Mouse (Mus musculus) embryonic facial prominence, embryonic 15.5 days (tissue): ENCODE measurements around the gene Il4i1. TPM values are rescaled to one million over a fixed set of nuclear protein-coding genes. Genes with fewer than 3 reads are reported as not detected.

Source experiments
- ATAC-seq: fragments of 200-750 bp; cut with Nextera tagmentation; 2 replicates; pipeline ENCODE4 v1.8.0; 2017; ENCODE audit warnings: low read depth, moderate TSS enrichment; ENCODE audit not compliant: insufficient number of reproducible peaks, low FRiP score, low TSS enrichment
- H3K27ac ChIP-seq: fragments of 300-500 bp; sonication (generic); replicated peaks from 2 replicates; pipeline ENCODE4 v1.5.1; 2015; ENCODE audit warnings: mild to moderate bottlenecking, inconsistent platforms
- H3K27me3 ChIP-seq: fragments of 300-500 bp; sonication (generic); 2 replicates; pipeline ENCODE4 v1.6.1; 2015; ENCODE audit warnings: inconsistent platforms
- H3K36me3 ChIP-seq: fragments of 300-500 bp; sonication (generic); 2 replicates; pipeline ENCODE4 v1.6.1; 2015; ENCODE audit warnings: mild to moderate bottlenecking, inconsistent platforms
- H3K4me1 ChIP-seq: fragments of 300-500 bp; sonication (generic); 2 replicates; pipeline ENCODE4 v1.6.1; 2015; ENCODE audit warnings: inconsistent platforms
- H3K4me2 ChIP-seq: fragments of 300-500 bp; sonication (generic); replicated peaks from 2 replicates; pipeline ENCODE4 v1.6.1; 2015; ENCODE audit warnings: mild to moderate bottlenecking, inconsistent platforms
- H3K4me3 ChIP-seq: fragments of 300-500 bp; sonication (generic); replicated peaks from 2 replicates; pipeline ENCODE4 v1.5.1; 2015; ENCODE audit warnings: mild to moderate bottlenecking, inconsistent platforms
- H3K9ac ChIP-seq: fragments of 300-500 bp; sonication (generic); 2 replicates; pipeline ENCODE4 v1.6.1; 2015; ENCODE audit warnings: inconsistent platforms
- H3K9me3 ChIP-seq: fragments of 300-500 bp; sonication (generic); replicated peaks from 2 replicates; pipeline ENCODE4 v1.6.1; 2016; ENCODE audit warnings: inconsistent platforms
- WGBS: fragments of 180-500 bp; shearing (Covaris S2); methylation state at CpG from one replicate; pipeline ENCODE4 v1.1.7; 2015; 5-methylcytosine and 5-hydroxymethylcytosine counted together
- polyA plus RNA-seq: library from polyadenylated mRNA; unstranded; fragments of >200 nt; fragmentation: Nextera tagmentation; extraction: Ambion mirVana; gene quantifications from 2 replicates; pipeline ENCODE4 v1.2.1, GENCODE M21; 2015

The Il4i1 gene
- polyA plus RNA-seq, 1 experiment from 2014 or later = 1.6 TPM

DNA sequence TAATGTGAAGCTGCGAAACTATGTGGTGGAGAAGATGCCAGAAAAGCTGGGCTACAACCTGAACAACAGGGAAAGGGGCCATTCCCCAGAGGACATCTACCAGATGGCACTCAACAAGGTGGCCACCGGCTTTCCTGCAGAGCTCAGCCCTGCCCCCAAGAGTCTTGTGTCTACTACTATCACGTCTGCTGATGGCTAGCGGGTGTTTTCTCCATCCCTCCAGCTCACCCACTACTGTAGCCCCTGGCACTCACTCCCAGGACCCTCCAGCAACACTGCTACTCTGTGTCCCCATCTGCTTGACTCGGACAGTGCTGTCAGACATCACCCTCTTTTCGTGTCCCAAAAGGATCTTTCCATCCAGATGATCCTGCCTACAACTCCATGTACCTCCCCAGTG, 21.9 kb downstream of the Il4i1 start:
- H3K27ac ChIP-seq = no peak overlapping the region
- no peak overlapping the region for H3K4me3 ChIP-seq
- H3K4me1 ChIP-seq = peaks cover 20% of the 10 kb centered on the region
- peaks cover 29% of the 10 kb centered on the region for H3K36me3 ChIP-seq
- ATAC-seq = no peak
- peaks cover 37% of the 10 kb centered on the region for H3K27me3 ChIP-seq
- H3K9ac ChIP-seq = no peak overlapping the region
- no peaks in the 10 kb centered on the region for H3K9me3 ChIP-seq
- no peak overlapping the region for H3K4me2 ChIP-seq
- WGBS = 90% methylated on average over 6 of the region's 6 CpGs

- H3K27me3 ChIP-seq = peaks cover 37% of the 10 kb centered on the region
- peaks cover 15% of the 10 kb centered on the region for H3K4me1 ChIP-seq
- H3K9ac ChIP-seq = 0 out of 2 replicates have a peak overlapping the region, but pooled peaks have one; percentile 4
- H3K4me2 ChIP-seq = peak overlapping the region; percentile 58
- ATAC-seq = no peak
- 25% methylated on average over 11 of the region's 11 CpGs for WGBS
- H3K27ac ChIP-seq = no peak overlapping the region
- H3K4me3 ChIP-seq = peak overlapping the region; percentile 34
- H3K36me3 ChIP-seq = peaks cover 39% of the 10 kb centered on the region
- no peaks in the 10 kb centered on the region for H3K9me3 ChIP-seq
Observed at GRCm38 (mm10) chr7:44839171-44839490, 22.9 kb downstream of the Il4i1 start.

GRCm38 (mm10) chr7:44839491-44840191, 23.5 kb downstream of the Il4i1 start:
- Histone ChIP-seq H3K36me3 (peaks cover 44% of the 10 kb centered on the region), H3K9ac (0 out of 2 replicates have a peak overlapping the region, but pooled peaks have one; percentile 6), H3K27ac (no peak overlapping the region), H3K4me1 (peaks cover 14% of the 10 kb centered on the region), H3K4me2 (peak overlapping the region; percentile 58), H3K4me3 (peak overlapping the region; percentile 34), H3K9me3 (no peaks in the 10 kb centered on the region), H3K27me3 (peaks cover 37% of the 10 kb centered on the region)
- ATAC-seq = peak; percentile 48
- WGBS = 2% methylated on average over 58 of the region's 58 CpGs

DNA sequence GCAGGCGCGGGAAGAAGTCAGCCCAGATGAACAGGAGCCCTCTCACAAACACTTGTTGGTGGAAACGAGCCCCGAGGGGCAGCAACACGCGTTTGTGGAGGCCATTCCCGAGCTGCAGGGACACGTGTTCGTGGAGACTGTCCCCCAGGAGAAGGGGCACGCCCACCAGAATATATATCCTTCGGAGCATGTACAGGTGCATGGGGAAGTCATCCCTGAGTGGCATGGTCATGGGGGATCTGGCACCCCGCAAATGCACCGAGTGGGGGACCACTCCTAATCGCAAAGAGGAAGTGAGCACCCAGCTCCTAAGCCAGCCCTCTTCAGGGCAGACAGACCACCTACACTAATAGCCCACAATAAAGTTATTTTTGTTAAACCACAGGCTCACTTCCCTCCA, 24.2 kb downstream of the Il4i1 start:
- no peak overlapping the region for H3K27ac ChIP-seq
- peaks cover 52% of the 10 kb centered on the region for H3K36me3 ChIP-seq
- no peaks in the 10 kb centered on the region for H3K9me3 ChIP-seq
- H3K4me1 ChIP-seq = peaks cover 14% of the 10 kb centered on the region
- 52% methylated on average over 14 of the region's 14 CpGs for WGBS
- peaks cover 37% of the 10 kb centered on the region for H3K27me3 ChIP-seq
- H3K4me2 ChIP-seq = peak overlapping the region; percentile 58; the same call in 1 of the 2 replicates
- H3K4me3 ChIP-seq = peak overlapping the region; percentile 34; the same call in 1 of the 2 replicates
- no peak for ATAC-seq
- no peak overlapping the region for H3K9ac ChIP-seq

DNA sequence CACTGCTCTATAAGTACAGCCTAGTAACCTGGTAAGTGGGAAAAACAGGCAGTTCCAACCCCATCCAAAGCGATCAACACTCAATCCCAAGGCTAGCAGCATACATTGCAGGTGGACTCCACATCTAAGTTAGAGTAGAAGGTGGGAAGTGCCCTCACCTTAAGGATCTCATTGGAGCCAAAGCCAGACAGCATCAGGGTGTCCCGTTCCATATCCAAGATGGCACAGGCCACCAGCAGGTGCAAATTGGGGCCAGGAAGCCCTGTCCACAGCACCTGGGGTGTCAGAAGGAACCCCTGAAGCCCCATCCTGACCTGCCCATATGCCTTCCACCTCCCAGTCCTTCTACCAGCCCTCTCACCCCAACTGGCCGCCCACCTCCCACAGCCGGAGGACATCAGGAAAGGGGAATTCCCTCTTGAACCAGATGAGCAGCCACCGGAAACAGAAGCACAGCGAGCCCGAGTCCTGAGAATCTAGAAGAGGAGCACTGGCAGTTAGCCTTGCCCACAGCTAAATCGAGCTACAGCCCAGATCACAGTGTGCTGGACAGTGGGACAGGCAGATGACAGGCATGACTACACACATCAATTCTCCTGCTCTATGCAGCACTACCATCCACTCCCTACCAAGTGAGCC, 25.8 kb downstream of the Il4i1 start:
- ATAC-seq = no peak
- peaks cover 37% of the 10 kb centered on the region for H3K27me3 ChIP-seq
- 87% methylated on average over 8 of the region's 8 CpGs for WGBS
- no peaks in the 10 kb centered on the region for H3K9me3 ChIP-seq
- peaks cover 68% of the 10 kb centered on the region for H3K36me3 ChIP-seq
- no peak overlapping the region for H3K4me2 ChIP-seq
- no peak overlapping the region for H3K27ac ChIP-seq
- H3K4me1 ChIP-seq = peaks cover 14% of the 10 kb centered on the region
- H3K4me3 ChIP-seq = no peak overlapping the region
- no peak overlapping the region for H3K9ac ChIP-seq

DNA sequence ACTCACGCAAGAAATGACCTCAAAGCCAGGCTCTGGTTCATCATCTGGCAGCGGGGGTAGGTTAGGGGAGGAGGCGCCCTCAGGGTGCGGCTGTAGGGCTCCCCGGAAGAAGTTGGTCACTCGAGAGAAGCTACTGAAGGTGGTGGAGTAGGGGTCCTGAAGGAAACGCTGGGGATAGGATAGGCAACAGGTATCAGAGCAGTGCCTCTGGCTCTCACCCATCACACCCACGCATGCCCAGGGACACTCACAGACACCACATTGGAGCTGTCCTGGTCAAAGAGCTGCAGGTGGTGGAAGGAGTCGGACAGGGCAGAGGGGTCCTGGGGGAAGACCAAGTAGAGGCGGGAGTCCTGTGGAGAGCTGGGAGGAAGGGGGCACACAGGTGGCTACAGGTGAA, 28.8 kb downstream of the Il4i1 start:
- no peak for ATAC-seq
- Histone ChIP-seq H3K9ac (no peak overlapping the region), H3K27me3 (peaks cover 18% of the 10 kb centered on the region), H3K36me3 (peaks cover 68% of the 10 kb centered on the region), H3K4me1 (peaks cover 14% of the 10 kb centered on the region), H3K4me2 (no peak overlapping the region), H3K27ac (no peak overlapping the region), H3K9me3 (no peaks in the 10 kb centered on the region), H3K4me3 (no peak overlapping the region)
- WGBS = 89% methylated on average over 10 of the region's 10 CpGs

DNA sequence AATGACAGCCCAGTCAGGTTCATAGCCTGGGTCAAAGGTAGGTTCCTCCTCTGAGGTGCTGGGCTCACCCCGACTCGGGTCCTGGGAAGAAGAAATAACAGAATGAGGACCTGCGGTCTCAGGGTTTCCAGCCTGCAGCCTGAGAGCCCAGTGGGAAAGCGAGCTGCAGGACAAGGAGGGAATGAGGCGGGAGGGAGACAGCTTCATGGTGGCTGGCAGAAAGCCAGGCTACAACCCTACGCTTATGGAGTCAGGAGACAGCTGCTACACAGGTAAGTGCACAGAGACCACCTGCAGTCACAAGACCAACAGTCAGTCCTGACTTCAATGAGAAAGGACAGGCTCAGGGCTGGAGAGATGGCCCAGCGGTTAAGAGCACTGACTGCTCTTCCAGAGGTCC, 30.6 kb downstream of the Il4i1 start:
- no peak overlapping the region for H3K27ac ChIP-seq
- H3K4me1 ChIP-seq = peaks cover 22% of the 10 kb centered on the region
- H3K4me3 ChIP-seq = no peak overlapping the region
- peaks cover 5% of the 10 kb centered on the region; the same call in 1 of the 2 replicates for H3K27me3 ChIP-seq
- 91% methylated on average over 7 of the region's 7 CpGs for WGBS
- H3K9ac ChIP-seq = no peak overlapping the region
- H3K36me3 ChIP-seq = peaks cover 52% of the 10 kb centered on the region
- no peak overlapping the region for H3K4me2 ChIP-seq
- no peaks in the 10 kb centered on the region for H3K9me3 ChIP-seq
- no peak for ATAC-seq

DNA sequence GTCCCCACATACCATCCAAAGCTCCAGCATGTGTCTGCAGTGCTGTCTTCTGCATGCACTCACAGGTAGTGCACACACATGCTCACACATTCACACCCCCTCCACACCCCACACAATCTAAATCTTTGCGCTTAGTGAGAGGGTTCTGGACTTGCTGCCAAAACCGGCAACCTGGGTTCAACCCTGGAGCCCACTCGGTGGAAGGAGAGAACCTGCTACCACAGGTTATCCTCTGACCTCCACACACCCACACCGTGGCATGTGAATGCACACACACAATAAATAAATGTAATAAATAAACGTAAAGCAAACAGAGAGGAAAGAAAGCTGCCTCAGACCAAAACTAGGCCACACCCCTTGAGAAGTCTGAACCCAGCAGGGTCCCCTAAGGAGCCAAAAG, 31.6 kb downstream of the Il4i1 start:
- WGBS = 72% methylated on average over 5 of the region's 5 CpGs
- Histone ChIP-seq H3K27me3 (no peaks in the 10 kb centered on the region), H3K4me1 (peaks cover 28% of the 10 kb centered on the region), H3K36me3 (peaks cover 45% of the 10 kb centered on the region), H3K9ac (0 out of 2 replicates have a peak overlapping the region, but pooled peaks have one; percentile 28), H3K27ac (peak overlapping the region; percentile 100; the same call in 1 of the 2 replicates), H3K9me3 (no peaks in the 10 kb centered on the region), H3K4me2 (peak overlapping the region; percentile 85), H3K4me3 (peak overlapping the region; percentile 81)
- ATAC-seq = no peak

DNA sequence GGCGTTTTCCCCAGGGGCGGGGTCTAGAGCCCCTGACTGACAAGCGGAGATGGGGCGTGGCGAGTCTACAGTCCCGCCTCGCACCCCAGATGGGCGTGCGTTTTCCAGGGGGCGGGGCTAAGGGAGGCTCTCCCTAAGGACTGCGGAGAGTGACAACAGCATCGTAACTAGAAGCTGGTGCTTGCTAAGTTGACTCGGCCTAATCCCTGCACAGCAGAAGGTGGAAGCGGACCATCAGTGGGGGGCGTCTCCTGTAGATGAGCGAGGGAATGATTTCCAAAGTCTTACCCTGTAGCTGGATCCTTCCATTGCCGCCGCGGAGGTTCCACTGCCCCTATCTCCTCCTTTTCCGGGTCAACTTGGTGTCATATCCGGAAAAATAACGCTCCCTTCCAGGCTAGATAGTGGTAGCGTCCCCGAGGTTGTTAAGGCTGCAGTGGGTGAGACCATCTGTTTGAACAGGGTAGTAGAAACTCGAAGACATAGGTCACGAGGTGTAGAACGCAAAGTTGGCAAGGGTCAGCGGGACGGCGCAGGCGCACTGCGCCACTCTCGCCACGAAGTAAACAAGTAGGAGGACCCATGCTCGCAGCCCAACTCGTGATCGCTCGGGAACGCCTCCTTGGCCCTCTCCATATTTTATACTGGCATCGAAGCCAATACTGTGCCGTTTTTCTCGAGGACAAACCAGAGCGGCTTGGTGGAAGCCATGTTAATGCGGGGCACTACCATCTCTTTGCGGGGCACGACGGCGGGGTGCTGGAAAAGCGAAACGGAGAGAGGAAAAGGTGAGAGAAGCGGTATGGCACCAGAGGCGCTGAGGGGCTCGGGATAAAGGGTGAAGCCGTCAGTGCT, 32.6 kb downstream of the Il4i1 start, which contains the start of the genes Akt1s1 and Tbc1d17:
Gene Akt1s1 (plus strand): TSS at position 431 of the 855 bp plus-strand sequence.
Gene Tbc1d17 (minus strand): TSS at position 519 of the 855 bp plus-strand sequence.
- WGBS = under 1% methylated on average over 54 of the region's 54 CpGs
- Histone ChIP-seq H3K9ac (peak within 1 kb of the TSS; percentile 80), H3K9me3 (no peaks in the 10 kb centered on the region), H3K4me3 (peak within 1 kb of the TSS; percentile 81), H3K27me3 (no peaks in the 10 kb centered on the region), H3K4me1 (peaks cover 38% of the 10 kb centered on the region), H3K36me3 (peaks cover 39% of the 10 kb centered on the region), H3K4me2 (peak within 1 kb of the TSS; percentile 85), H3K27ac (peak within 1 kb of the TSS; percentile 100)
- ATAC-seq = peak; percentile 90

DNA sequence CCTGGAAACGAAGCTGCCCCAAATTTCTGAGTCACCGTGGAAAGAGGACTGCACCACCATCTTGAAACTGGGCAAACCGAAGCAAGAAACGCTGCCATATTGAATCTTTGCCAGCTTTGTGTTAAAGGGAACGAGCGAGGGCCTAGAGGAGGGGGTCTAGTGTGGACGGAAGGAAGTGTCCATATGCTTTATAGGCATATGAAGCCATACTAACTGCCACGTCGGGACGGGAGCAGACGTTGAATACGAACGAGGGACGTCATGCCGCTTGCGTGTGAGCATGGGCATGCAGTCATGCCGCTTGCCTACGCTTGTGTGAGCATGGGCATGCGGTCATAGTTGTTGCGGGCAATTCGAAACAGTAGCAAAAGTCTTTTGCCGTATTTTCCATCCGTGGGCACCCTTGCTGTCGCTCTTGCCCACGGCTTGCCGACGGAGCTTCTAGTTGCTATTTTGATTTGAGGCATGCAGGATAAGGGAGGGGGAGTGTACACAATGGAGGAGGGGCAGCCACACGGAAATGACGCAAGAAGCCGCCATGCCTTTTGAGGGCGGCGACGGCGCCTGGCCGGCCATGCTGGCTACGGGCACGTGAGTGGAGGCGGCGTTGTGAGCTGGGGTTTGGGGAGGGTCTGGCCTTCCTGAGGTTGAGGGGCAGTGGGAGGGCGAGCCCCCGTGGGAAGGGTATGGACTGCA, 33.4 kb downstream of the Il4i1 start:
- Histone ChIP-seq H3K4me2 (peak overlapping the region; percentile 85), H3K9me3 (no peaks in the 10 kb centered on the region), H3K27me3 (no peaks in the 10 kb centered on the region), H3K4me1 (peaks cover 46% of the 10 kb centered on the region), H3K9ac (peak overlapping the region; percentile 80), H3K4me3 (peak overlapping the region; percentile 81), H3K36me3 (peaks cover 31% of the 10 kb centered on the region), H3K27ac (peak overlapping the region; percentile 100)
- under 1% methylated on average over 41 of the region's 41 CpGs for WGBS
- peak; percentile 77 for ATAC-seq
